Mouse (Mus musculus): Measurements from ENCODE around the gene Crls1. TPM values are rescaled to one million over a fixed set of nuclear protein-coding genes. Genes with fewer than 3 reads are reported as not detected.

The Crls1 gene
- polyA plus RNA-seq, 1 experiment from 2014 or later: 8.9 TPM

GRCm38 (mm10) chr2:132867521-132867920, 21.1 kb downstream of the Crls1 start:
- Histone ChIP-seq H3K27ac (no peak overlapping the region), H3K36me3 (peaks cover 27% of the 10 kb centered on the region), H3K9ac (replicated peaks) (no peak overlapping the region), H3K4me3 (replicated peaks) (no peak overlapping the region), H3K27me3 (no peaks in the 10 kb centered on the region), H3K9me3 (no peaks in the 10 kb centered on the region), H3K4me1 (replicated peaks) (no peaks in the 10 kb centered on the region), H3K4me2 (replicated peaks) (no peak overlapping the region)
- 76% methylated on average over 5 of the region's 5 CpGs for WGBS
- ATAC-seq: no peak

- Histone ChIP-seq H3K9me3 (no peaks in the 10 kb centered on the region), H3K9ac (replicated peaks) (no peak overlapping the region), H3K36me3 (peaks cover 22% of the 10 kb centered on the region), H3K4me1 (replicated peaks) (no peaks in the 10 kb centered on the region), H3K27ac (no peak overlapping the region), H3K4me2 (replicated peaks) (no peak overlapping the region), H3K27me3 (no peaks in the 10 kb centered on the region), H3K4me3 (replicated peaks) (no peak overlapping the region)
- ATAC-seq: peak; percentile 34; the same call in 1 of the 2 replicates
- 90% methylated on average over 5 of the region's 5 CpGs for WGBS
These were observed 23.2 kb downstream of the Crls1 start for GRCm38 (mm10) chr2:132869682-132870081.

- peaks cover 18% of the 10 kb centered on the region for H3K36me3 ChIP-seq
- WGBS: 77% methylated on average over 4 of the region's 4 CpGs
- no peak overlapping the region for H3K4me3 ChIP-seq (replicated peaks)
- H3K4me1 ChIP-seq (replicated peaks): no peaks in the 10 kb centered on the region
- ATAC-seq: peak; percentile 34; the same call in 1 of the 2 replicates
- no peaks in the 10 kb centered on the region for H3K9me3 ChIP-seq
- no peak overlapping the region for H3K27ac ChIP-seq
- no peak overlapping the region for H3K4me2 ChIP-seq (replicated peaks)
- no peaks in the 10 kb centered on the region for H3K27me3 ChIP-seq
- H3K9ac ChIP-seq (replicated peaks): no peak overlapping the region
These were observed 23.8 kb downstream of the Crls1 start for GRCm38 (mm10) chr2:132870286-132870685.

GRCm38 (mm10) chr2:132871663-132872062, 25.2 kb downstream of the Crls1 start:
- Histone ChIP-seq H3K9ac (replicated peaks) (no peak overlapping the region), H3K36me3 (peaks cover 9% of the 10 kb centered on the region; the same call in 1 of the 2 replicates), H3K27ac (no peak overlapping the region), H3K4me2 (replicated peaks) (no peak overlapping the region), H3K4me1 (replicated peaks) (no peaks in the 10 kb centered on the region), H3K27me3 (no peaks in the 10 kb centered on the region), H3K9me3 (no peaks in the 10 kb centered on the region), H3K4me3 (replicated peaks) (no peak overlapping the region)
- 74% methylated on average over 3 of the region's 3 CpGs for WGBS
- ATAC-seq: no peak

GRCm38 (mm10) chr2:132873657-132874326, 27.3 kb downstream of the Crls1 start:
- Histone ChIP-seq H3K9me3 (no peaks in the 10 kb centered on the region), H3K27ac (no peak overlapping the region), H3K4me2 (replicated peaks) (no peak overlapping the region), H3K4me1 (replicated peaks) (0 out of 2 replicates have a peak, but pooled peaks cover under 1% of the 10 kb centered on the region), H3K4me3 (replicated peaks) (no peak overlapping the region), H3K9ac (replicated peaks) (no peak overlapping the region), H3K27me3 (peaks cover 20% of the 10 kb centered on the region), H3K36me3 (no peaks in the 10 kb centered on the region)
- 90% methylated on average over 10 of the region's 10 CpGs for WGBS
- ATAC-seq: no peak

GRCm38 (mm10) chr2:132876991-132877390, 30.5 kb downstream of the Crls1 start:
- Histone ChIP-seq H3K4me2 (replicated peaks) (no peak overlapping the region), H3K9ac (replicated peaks) (no peak overlapping the region), H3K9me3 (no peaks in the 10 kb centered on the region), H3K27ac (no peak overlapping the region), H3K36me3 (no peaks in the 10 kb centered on the region), H3K4me1 (replicated peaks) (peaks cover 26% of the 10 kb centered on the region), H3K4me3 (replicated peaks) (no peak overlapping the region), H3K27me3 (peaks cover 52% of the 10 kb centered on the region)
- ATAC-seq: no peak
- 54% methylated on average over 1 of the region's 1 CpGs for WGBS

- Histone ChIP-seq H3K9ac (replicated peaks) (peak overlapping the region; percentile 65), H3K4me3 (replicated peaks) (peak overlapping the region; percentile 65), H3K9me3 (no peaks in the 10 kb centered on the region), H3K4me2 (replicated peaks) (peak overlapping the region; percentile 97), H3K4me1 (replicated peaks) (peaks cover 26% of the 10 kb centered on the region), H3K27me3 (peaks cover 52% of the 10 kb centered on the region), H3K36me3 (no peaks in the 10 kb centered on the region), H3K27ac (no peak overlapping the region)
- peak; percentile 85 for ATAC-seq
- WGBS: under 1% methylated on average over 58 of the region's 58 CpGs
These were observed 33.0 kb downstream of the Crls1 start for GRCm38 (mm10) chr2:132879261-132880044.

GRCm38 (mm10) chr2:132880844-132881645, 34.6 kb downstream of the Crls1 start, which contains the start of gene Lrrn4:
Gene Lrrn4 (minus strand): TSS chr2:132880891.
- H3K4me1 ChIP-seq (replicated peaks): peaks cover 26% of the 10 kb centered on the region
- H3K27ac ChIP-seq: no peak within 1 kb of the TSS
- ATAC-seq: no peak
- H3K9me3 ChIP-seq: no peaks in the 10 kb centered on the region
- H3K4me3 ChIP-seq (replicated peaks): peak within 1 kb of the TSS; percentile 65
- H3K36me3 ChIP-seq: no peaks in the 10 kb centered on the region
- peak within 1 kb of the TSS; percentile 97 for H3K4me2 ChIP-seq (replicated peaks)
- 6% methylated on average over 12 of the region's 12 CpGs for WGBS
- H3K27me3 ChIP-seq: peaks cover 52% of the 10 kb centered on the region
- H3K9ac ChIP-seq (replicated peaks): peak within 1 kb of the TSS; percentile 65; the same call in 1 of the 2 replicates

- Histone ChIP-seq H3K36me3 (no peaks in the 10 kb centered on the region), H3K9me3 (no peaks in the 10 kb centered on the region), H3K27ac (no peak overlapping the region), H3K4me2 (replicated peaks) (no peak overlapping the region), H3K4me3 (replicated peaks) (no peak overlapping the region), H3K4me1 (replicated peaks) (peaks cover 20% of the 10 kb centered on the region), H3K27me3 (peaks cover 26% of the 10 kb centered on the region), H3K9ac (replicated peaks) (no peak overlapping the region)
- no peak for ATAC-seq
- 79% methylated on average over 8 of the region's 8 CpGs for whole genome bisulfite sequencing
These were observed 38.0 kb downstream of the Crls1 start for GRCm38 (mm10) chr2:132884303-132884967.

GRCm38 (mm10) chr2:132885312-132885711, 38.8 kb downstream of the Crls1 start:
- H3K4me1 ChIP-seq (replicated peaks): peaks cover 11% of the 10 kb centered on the region
- H3K9ac ChIP-seq (replicated peaks): no peak overlapping the region
- no peak for ATAC-seq
- H3K36me3 ChIP-seq: no peaks in the 10 kb centered on the region
- H3K9me3 ChIP-seq: no peaks in the 10 kb centered on the region
- H3K4me3 ChIP-seq (replicated peaks): no peak overlapping the region
- no peak overlapping the region for H3K27ac ChIP-seq
- peaks cover 17% of the 10 kb centered on the region for H3K27me3 ChIP-seq
- H3K4me2 ChIP-seq (replicated peaks): no peak overlapping the region
- 94% methylated on average over 7 of the region's 7 CpGs for WGBS

- H3K4me1 ChIP-seq (replicated peaks): no peaks in the 10 kb centered on the region
- no peak overlapping the region for H3K4me3 ChIP-seq (replicated peaks)
- no peaks in the 10 kb centered on the region for H3K27me3 ChIP-seq
- ATAC-seq: no peak
- H3K9me3 ChIP-seq: no peaks in the 10 kb centered on the region
- H3K27ac ChIP-seq: no peak overlapping the region
- H3K4me2 ChIP-seq (replicated peaks): no peak overlapping the region
- H3K9ac ChIP-seq (replicated peaks): no peak overlapping the region
- no peaks in the 10 kb centered on the region for H3K36me3 ChIP-seq
- 91% methylated on average over 5 of the region's 5 CpGs for WGBS
These were observed 47.4 kb downstream of the Crls1 start for GRCm38 (mm10) chr2:132893826-132894225.

Data from midbrain, embryonic 13.5 days (tissue).